Mouse (Mus musculus): ENCODE measurements around the gene Zbtb34.
A peak's percentile ranks its signal among the peaks of the same experiment; 100 is the strongest.

Gene Zbtb34

DNA sequence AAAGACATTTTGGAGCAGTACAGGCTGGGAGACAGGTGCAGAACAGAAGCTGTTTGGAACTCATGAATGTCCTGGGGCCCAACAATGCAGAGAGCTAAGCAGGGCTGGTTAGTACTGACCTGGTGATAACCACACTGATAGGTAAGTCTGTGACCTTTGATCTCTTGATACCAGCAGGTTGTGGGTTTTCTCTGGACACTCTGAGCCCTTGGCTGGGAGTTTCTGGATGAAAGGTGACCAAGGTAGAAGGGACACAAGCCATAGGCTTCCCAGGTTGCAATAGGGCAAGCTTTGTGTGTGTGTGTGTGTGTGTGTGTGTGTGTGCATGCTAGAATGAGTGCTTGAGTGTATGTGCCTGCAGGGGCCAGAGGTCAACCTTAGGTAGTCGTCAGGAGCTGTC, 15.7 kb upstream of the Zbtb34 start:
- no peak for DNase-seq (ENCODE audit: low spot score in 2 of 2)

DNA sequence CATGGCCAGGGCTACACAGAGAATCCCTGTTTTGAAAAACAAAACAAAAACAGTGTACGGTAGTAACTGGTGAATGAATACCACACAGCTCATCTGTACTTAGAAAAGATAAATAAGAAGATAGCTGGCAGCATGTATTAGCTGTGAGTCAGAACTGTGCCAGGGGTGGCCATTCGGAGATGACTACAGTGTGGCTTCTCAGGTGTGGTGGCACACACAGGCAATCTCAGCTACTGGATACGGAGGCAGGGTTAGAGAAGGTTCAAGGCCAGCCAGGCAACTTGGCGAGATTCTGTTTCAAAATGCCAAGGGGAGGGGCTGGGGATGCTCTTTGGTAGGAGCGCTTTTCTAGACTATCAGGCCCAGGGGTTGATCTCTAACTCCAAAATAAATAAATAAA, 14.6 kb upstream of the Zbtb34 start:
- DNase-seq (ENCODE audit: low spot score in 2 of 2) = no peak

DNA sequence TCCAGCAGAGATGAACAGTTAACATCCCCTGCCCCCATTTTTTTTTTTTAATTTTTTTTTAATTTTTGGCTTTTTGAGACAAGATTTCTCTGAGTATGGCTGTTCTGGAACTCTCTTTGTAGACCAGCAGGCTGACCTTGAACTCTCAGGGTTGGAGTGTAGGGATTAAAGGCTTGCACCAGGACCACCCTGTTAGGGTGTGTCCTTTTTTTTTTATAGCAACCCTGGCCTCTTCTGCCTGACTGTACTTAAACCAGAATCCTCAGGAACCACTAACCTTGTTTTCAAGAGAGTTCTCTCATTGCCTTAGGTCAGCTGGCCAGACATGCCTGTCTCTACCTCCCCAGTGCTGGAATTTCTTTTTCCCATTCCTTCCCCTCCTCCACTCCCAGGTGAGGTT, 13.7 kb upstream of the Zbtb34 start:
- no peak for DNase-seq (ENCODE audit: low spot score in 2 of 2)

DNA sequence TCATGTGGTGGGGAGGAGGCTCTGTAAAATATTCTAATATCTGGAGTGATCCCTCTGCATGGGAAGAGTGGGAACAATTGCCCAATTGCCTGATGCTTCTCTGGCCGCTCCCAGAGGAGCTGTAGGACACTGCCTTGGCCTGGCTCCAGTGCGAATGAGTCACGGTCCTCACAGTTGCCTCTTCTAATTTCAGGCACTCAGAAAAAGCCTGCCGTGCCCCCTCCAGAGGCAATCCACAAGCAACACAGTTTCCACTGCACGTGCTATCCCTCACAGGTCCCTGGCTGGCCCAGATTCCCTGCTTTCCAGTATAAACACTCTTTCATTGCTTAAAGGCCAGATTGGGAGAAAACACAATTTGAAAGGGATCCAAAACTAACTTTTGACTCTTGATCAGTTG, 13.2 kb upstream of the Zbtb34 start:
- DNase-seq (ENCODE audit: low spot score in 2 of 2) = no peak

DNA sequence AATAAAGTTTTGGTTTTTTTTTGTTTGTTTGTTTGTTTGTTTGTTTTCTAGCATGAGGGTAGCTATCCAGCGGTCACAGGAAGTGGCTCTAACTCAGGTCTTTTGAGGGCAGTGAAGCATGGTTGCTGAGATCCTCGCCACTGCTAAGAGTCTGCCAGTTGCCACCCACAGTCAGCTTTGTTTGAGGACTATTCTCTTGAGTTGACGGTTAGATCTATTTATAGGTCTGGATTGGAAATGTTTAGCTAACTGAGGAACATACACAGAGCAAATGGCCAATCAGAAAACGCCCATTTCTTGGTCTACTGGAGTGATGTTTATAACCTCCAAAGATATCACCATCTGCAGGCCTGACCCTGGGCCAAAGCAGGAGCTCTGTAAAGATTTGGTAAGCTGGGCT, 11.6 kb upstream of the Zbtb34 start:
- DNase-seq (ENCODE audit: low spot score in 2 of 2) = no peak

DNA sequence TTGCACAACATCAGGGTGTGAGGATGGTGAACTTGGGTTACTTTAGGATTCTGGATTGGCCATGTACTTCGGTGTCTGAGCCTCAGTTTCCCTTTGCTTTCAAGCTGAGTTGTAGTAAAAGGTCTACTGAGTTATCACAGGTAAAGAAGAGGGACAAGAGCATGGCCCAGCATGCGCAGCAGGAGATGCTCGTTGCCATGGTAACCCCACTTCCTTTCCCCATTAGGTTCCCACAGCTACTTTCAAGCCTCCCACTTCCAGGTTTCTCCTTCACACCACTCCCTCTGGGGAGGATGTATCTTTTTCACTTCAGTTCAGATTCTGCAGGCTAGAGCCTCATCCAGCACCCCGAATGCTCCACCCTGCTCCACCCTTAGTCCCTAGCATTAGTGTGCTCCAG, 9.8 kb upstream of the Zbtb34 start:
- DNase-seq (ENCODE audit: low spot score in 2 of 2) = no peak

DNA sequence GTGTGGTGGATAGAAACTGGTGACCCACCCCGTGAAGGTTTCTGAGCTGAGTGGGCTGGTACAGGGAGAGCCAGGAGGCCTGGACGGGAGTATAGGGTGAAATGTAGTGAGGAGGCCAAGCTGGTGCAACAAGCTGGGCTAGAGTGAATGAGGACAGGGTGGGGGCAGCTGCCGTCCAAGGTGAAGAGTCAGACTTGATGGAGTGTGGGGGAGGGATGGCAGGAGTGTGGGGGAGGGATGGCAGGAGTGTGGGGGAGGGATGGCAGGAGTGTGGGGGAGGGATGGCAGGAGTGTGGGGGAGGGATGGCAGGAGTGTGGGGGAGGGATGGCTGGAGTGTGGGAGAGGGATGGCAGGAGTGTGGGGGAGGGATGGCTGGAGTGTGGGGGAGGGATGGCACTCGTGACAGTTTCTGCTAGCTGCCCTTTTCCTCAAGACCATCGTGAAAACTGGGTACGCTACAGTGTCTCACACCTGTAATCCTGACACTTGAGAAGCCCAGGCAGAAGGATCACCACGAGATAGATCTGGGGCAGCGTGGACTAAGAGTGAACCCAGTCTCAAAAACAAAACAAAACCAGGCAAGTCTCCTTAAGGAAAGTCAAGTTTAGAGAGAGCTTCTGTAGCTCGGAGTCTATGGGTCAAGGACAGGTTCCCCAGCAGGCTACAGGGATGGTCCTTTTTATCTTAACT, 9.0 kb upstream of the Zbtb34 start:
- DNase-seq (ENCODE audit: low spot score in 2 of 2) = no peak

DNA sequence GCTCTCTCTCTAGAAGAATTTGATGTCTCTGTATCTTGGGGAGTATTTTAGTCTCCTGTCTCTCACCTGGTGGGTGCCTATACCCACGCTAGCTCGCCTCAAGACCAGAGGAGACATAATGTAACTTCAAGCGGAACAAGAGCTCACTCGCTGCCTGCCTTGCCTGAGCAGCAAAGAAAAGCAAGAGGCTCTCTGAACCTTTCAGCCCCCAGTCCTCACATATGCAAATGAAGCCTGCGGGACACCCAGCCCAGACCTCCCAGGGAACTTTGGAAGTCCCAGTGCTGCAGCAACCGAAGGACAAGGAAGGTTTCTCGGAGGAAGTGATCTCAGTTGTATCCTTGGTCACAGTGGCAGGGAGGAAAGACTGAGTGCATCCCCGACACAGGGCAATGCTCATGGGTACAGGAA, 8.4 kb upstream of the Zbtb34 start:
- DNase-seq (ENCODE audit: low spot score in 2 of 2) = no peak

DNA sequence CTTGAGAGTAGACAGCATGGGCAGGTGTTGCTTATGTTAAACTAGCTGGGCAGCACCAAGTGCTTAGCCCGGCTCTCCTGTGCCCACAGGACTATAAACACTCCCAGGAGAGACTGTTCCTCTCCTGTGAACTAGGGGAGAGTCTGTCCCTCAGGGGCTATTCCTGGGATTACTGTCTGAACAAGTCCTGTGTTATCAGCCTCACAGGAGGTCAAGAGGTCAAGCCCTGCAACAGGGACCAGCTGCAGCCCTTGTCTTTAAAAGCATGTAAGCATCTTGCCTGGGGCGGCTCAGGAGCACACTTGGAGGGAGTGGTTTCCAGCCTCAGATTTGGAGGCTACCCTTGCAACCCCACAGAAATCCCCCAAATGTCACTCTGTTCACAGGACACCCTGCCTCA, 7.3 kb upstream of the Zbtb34 start:
- DNase-seq (ENCODE audit: low spot score in 2 of 2) = no peak

DNA sequence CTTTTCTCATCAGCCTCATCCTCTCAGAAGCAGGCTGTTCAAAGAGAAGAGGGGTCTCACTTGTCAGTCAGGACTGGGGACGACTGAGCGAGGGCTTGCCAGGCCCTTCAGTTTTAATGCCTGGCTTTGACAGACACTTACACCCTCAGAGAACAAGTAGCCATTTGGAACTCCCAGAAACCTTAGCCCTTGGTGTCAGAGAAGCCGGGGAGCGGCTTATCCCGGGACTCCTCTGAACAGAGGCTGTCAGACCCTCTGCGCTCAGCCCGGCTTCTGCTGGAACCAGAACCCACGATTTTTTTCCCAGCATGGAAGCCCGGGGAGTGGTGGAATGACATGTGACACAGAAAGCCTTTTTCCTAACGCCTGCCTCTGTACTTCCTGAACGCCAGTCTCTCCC, 6.1 kb upstream of the Zbtb34 start:
- DNase-seq (ENCODE audit: low spot score in 2 of 2) = no peak

DNA sequence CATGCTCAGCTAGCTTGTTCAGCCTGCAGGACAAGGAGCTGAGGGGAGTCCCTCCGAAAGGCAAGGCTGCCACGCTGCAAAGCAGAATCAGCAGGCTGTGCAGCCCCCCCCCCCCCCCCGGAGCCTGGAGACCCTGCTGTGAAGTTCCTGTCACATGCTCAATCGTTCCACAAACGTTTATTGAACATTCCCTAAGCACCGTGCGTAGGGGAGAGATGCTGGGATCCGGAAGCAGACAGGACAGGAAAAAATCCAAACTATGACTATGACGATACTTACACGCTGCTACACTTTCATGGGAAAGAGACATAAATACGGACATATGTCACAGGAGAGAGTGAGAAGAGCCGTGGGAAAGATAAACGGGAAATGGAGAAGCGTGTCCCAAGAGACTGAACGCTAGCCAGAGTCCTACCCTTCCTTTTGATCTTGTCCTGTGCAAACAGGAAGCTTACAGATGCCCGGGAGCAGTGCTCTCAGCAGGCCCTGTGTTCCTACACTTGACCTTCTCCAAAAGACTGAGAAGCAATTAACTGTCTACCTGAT, 5.0 kb upstream of the Zbtb34 start:
- no peak for DNase-seq (ENCODE audit: low spot score in 2 of 2)

DNA sequence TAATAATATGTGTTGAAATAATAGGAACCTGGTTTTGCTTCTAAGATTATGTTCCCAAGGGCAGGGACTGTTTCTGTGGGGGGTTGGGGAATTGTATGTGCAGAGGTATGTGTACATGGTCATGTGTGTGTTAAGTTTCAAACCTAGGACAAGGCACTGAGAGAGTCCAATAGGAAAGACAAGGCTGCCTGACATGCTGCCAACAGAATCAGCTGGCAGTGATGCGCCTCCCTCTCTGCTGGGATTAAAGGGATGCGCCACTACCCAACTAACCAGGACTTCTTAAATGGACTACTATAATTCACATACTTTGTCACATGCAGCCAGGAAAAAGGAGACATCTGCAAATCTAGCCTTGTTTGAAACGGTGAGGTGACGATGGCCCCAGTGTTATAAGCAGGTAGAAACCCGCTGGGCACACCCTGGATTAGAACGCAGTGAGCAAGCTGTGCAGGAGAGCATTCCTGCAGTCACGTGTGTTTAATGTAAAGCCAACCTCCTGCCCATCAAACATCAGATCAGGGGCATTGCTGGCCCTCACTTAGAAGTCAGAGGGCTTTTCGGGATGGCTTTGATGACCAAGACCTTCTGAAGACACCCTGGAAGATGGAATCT, 4.0 kb upstream of the Zbtb34 start:
- DNase-seq (ENCODE audit: low spot score in 2 of 2) = no peak

DNA sequence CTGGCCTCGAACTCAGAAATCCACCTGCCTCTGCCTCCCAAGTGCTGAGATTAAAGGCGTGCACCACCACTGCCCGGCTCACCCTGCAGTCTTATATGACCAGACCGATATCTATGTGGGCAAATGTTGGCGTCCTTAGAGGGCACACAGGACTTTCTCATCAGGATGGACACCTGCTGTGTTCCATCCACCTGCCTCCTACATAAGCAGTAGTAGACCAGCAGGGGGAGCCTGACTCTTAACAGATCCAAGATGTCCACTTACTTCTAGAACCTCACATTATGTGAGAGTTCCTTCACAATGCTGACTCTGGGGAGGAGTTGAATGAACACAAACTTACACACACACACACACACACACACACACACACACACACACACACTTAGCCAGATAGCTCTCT, 1.8 kb upstream of the Zbtb34 start:
- peak; percentile 57 to 75 for DNase-seq (ENCODE audit: low spot score in 2 of 2)

DNA sequence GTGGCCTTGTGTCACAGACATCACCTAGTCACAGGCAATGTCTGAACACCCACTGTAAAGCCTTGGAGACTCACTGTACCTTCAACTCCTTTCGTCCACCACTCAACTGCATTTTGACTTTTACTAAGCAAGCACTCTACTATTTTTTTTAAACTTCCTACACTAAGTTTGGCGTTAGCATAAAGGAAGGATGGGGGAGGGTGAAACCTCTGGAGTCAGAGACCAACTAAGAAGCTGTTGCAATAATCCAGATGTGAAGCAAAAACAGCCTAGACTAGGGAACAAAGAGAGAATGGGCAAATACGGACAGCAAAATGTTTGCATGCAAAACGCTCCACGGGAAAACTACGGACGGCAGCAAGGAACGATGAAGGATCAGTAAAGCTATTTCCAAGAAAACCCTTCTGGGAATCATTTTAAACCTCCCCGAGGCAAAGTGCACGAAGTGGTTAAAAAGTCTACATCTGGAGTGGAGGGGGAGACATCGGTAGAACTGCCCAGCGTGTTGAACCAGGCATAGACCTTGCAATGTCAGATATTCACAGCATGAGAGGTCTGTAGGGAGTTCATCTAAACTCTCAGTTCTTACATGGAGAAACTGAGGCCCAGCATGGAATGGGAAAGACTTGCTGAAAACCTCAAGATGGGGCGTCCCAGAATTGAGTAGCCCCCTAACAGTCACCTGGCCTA, 898 bp downstream of the Zbtb34 start:
- no peak for DNase-seq (ENCODE audit: low spot score in 2 of 2)

DNA sequence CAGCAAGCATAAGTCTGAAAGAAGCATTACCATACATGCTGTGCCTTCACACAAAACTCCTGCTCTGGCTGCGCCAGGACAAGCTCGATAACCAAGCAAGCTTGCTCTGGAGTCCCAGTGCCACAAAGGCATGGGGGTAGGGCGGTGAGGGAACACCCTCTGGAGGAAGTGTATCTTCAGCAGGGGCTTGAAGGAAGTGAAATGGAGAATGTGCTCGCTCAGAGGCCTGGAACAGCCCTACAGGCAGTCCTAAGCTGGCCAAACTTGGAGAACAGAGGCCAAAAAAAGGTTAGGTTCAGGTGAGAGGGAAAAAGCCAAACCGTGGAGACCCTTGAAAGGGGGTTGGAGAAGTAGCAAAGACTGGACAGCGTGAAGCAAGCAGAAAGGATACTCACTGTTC, 1.8 kb downstream of the Zbtb34 start:
- DNase-seq (ENCODE audit: low spot score in 2 of 2) = peak in 1 of 2 experiments; percentile 39

DNA sequence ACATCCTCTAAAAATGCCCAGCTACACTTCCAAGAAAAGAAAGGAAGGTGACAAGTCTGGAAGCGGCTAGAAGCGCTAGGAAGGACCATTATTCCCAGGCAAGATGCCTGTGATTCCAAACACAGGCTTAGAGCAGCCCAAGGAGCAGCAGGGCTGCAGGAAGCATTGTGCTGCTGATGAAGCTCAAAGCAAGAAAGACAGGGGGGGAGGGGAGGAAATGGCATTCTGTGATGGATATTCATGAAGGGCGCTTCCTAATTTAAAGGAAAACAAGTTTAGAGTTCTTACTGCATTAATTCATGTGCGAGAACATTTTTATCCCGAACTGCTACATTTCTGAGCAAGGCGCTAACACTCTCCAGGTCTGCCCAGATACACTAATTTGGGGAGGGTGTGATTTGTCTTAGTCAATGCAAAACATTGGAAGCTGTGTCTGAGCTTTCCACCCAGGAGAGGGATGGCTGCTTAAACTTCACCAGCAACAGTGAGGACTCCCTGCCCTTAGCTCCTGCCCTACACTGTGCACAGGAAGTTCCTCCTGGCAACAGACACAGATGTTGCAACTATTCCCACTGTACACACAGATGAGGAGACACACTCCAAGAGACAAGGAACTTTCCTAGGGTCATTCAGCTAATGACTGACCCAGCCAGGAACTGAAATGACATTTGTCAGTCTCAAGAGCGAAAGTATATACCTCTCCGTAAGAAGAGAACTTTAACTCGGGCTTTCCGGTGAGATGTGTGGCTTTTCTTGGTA, 4.3 kb downstream of the Zbtb34 start:
- DNase-seq (ENCODE audit: low spot score in 2 of 2) = no peak

DNA sequence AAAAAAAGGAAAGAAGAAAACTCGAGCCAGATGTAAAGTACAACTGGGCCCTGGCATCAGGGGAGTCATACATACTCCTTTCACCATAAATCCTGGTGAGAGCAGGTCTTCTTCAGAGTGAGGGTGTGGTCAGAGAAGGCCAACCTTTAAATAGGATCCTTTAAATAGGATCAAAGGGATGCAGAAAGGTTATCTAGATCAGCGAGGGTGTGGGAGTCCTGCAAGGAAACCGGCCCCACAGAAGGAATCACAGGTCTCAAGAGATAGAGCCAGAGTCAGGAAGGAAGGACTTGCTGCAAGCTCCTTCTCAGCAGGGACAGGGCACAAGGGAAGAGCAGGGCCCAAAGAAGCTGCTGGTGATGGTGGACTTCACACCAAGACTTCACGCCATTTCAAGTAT, 13.7 kb downstream of the Zbtb34 start:
- DNase-seq (ENCODE audit: low spot score in 2 of 2) = no peak

DNA sequence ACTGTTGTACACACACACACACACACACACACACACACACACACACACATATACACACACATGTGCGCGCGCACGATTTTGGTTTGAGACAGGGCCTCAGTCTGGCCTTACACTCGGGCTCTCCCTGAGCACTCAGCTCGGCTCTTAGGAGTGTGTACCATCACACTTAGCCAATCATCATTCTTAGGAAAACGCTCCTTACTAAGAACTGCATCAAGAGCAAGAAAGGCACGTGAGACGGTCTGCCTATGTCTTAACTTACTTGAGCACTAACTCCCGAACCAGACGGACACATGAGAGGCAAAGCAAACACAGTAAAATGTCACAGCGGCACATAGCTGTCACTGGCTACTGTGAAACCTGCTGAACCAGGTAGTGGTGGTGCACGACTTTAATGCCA, 17.1 kb downstream of the Zbtb34 start:
- no peak for DNase-seq (ENCODE audit: low spot score in 2 of 2)

DNA sequence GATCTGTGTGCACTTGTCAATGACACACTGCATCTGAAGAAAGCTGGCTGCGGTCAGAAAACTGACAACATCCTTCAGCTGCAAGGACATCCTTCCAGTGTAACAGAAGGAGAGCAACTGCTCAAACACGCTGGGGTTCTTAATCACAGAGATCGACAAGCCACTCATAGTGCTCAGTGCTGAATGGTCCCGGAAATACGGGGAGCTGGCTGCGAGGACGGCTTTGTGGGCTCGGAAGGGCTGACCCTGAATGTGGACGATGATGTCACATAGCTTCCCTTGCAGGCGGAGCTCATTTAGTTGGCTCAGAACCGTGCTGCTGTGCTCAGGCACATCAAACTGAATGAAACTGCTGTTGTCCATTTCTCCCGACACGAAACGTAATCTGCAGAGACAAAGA, 19.0 kb downstream of the Zbtb34 start:
- DNase-seq (ENCODE audit: low spot score in 2 of 2) = no peak

DNA sequence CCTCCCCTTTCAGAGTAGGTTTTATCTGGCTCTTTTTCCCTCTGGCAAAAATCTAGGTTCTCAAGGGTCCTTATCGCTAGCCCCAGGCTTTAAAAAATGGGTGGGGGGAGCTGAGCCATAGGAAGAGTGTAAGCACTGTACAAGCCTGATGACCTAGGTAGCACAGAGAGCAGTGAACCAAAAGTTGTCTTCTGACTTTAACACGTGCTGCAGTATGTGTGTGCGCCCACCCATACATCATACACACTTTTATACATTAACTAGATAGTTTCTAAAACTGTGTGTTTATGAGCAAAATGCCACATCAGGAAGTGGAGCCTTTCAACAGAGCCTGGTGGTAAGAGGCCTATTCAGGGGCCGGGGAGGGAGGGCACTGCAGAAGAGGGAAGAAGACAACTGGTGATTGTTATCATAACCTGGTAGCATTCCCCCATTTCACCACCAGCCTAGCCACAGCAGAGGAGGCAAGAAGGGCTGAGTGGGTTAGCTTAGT, 27.6 kb downstream of the Zbtb34 start:
- DNase-seq (ENCODE audit: low spot score in 2 of 2) = peak in 1 of 2 experiments; percentile 34

DNA sequence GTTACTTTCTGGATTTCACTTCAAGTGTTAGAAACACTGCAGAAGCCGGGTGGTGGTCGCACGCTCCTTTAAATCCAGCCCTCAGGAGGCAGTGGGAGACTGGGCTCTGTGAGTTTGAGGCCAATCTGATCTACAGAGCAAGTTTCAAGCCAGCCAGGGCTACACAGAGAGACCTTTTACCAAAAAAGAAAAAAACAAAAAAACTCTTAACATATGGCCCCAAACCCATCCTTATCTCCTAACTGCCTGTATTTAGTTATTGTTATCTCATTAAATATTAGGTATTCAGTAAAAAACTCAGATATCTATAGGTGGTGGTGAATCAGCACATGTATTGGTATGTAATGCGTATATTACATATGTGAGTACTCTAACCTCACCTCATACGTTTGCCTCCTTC, 28.5 kb downstream of the Zbtb34 start:
- DNase-seq (ENCODE audit: low spot score in 2 of 2) = no peak

DNA sequence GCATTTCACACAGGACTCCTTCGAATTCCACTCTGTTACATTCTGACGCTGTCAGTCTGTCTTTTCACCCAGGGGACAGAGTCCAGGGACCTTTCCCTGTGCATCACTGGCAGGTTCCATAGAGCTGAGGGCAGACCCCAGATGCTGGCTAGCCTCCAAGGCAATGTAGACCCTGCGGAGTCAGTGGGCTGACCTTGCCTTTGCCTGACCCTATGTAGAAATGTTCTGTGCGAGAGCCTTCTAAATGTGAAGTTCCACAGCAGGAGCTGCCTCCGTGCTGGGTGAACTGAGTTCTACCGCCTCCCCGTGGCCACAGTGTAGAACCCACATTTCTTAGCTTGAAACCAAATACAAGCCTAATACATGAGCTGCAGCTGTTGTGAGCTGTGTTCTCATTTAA, 28.9 kb downstream of the Zbtb34 start:
- DNase-seq (ENCODE audit: low spot score in 2 of 2) = peak; percentile 52 to 82

Measured in spleen, postnatal 4 days (tissue).